Mouse (Mus musculus) left cerebral cortex, postnatal 10 days (tissue): Measurements from ENCODE around the gene Cacna2d1. TPM values are rescaled to one million over a fixed set of nuclear protein-coding genes. Genes with fewer than 3 reads are reported as not detected.

ENCODE experiments used
- DNase-seq, 2 experiments: peaks; one replicate each; pipeline ENCODE4 v3.0.0; 2021 to 2022; ENCODE audit warnings: low spot score in 2 of 2, mixed read lengths in 1 of 2; ENCODE audit errors: extremely low spot score in 1 of 2
- intact Hi-C: fragments of 180-260 bp; cut with DNase I; formaldehyde crosslinking; loops from one replicate; pipeline ENCODE4 v1.15.1; 2025
- total RNA-seq, 2 experiments: library from RNA; stranded (reverse); gene quantifications; 2 replicates each; pipeline ENCODE4 v1.2.3; 2021

Cacna2d1 gene
- total RNA-seq, 2 experiments from 2014 or later = 204 to 207 TPM

- DNase-seq = no peak
- intact Hi-C loops = no loop called here
Observed at GRCm38 (mm10) chr5:16113879-16114278, 179.4 kb downstream of the Cacna2d1 start.

DNA sequence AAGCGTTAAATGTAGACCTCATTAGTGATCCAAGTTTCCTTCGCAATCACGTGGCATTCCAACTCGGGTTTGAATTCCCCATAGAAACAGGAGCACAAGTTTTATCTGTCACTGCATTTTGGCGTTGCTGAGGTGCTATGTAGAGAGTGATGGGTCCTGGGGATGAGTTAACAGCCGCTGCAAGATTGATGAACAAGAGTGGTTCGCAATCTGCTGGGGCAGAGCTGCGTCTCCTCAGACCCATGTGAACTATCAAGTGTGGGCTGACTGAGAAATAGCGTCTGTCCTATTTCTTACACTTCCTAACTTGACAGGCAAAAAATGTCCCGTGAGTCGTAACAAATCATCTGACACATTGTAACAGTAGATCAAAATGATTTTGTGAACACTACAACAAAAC, 186.8 kb downstream of the Cacna2d1 start:
- intact Hi-C loops = no loop called here
- no peak for DNase-seq

GRCm38 (mm10) chr5:16122110-16122509, 187.6 kb downstream of the Cacna2d1 start:
- intact Hi-C loops = no loop called here
- DNase-seq = no peak

DNA sequence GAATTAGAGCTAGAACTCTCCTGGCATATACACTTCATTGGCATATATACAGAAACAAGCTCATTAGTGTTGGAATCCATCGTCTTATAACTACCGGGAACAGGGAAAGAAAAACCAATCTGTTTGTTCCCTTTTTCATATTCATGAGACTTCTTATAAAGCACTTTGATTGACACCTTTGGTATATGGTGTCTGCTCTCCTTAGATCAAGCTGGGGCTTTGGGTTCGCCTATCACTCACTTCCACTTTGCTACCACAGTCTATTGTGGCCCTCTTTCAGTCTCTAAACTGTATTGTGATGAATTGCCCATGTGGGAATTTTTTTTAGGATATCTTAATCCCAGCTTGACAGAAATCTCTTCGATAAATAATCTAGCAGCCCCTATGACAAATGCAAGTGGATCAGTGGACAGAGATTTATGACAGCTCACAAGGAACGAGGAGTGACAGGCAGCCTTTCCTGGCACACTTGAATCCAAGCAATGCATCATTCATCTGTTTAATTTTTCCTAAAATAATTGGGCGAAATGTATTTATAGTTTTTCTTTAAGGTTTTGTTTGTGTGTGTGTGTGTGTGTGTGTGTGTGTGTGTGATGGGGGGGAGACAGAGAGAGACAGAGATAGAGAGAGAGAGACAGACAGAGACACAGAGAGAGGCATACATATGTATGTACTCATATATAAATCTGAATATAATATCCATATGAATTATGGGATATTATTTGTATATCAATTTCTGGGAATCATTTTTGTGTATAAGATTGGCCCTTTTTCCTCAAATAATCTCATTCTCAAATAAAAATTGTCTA, 200.0 kb downstream of the Cacna2d1 start:
- intact Hi-C loops = loop anchor here (10.0 kb wide), 1 partner anchor 200 kb away; the partner anchor contains the start of gene Cacna2d1
- DNase-seq = no peak

DNA sequence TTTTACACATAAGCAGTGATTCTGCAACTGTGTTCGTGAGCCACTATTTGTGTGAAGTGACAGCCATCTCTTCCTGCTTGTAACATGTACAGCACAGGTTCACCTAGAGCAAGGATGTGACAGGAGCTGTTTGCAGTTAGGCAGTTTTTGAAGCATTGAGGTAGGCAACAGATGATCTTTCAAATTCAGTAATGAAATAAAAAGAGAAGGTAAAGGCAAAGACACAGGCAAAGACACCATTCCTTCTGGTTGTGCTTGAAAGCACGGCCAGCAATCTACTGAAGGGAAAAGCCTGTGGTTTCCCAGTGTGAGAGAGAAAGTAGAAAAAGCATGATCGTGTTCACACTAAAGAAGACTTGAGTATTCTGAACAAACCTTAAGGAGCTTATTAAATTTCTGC, 201.5 kb downstream of the Cacna2d1 start:
- intact Hi-C loops = loop anchor here (10.0 kb wide), 1 partner anchor 201 kb away; the partner anchor contains the start of gene Cacna2d1

DNA sequence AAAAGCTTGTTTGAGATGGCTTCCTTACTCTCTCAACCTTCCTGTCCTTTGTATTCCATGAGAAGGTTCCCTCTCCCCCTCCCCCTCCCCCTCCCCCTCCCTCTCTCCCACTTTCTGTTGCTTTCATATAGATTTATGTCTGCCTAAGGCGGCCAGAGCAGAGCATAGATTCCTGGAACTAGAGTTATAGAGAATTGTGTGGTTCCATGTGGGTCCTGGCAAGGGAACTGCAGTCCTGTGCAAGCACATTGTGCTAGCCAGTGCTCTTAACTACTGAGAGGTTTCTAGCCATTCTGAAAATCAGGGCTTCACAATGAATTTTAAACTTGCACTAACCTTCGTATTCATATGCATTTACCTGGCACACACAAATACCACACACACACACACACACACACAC, 202.3 kb downstream of the Cacna2d1 start:
- intact Hi-C loops = loop anchor here (10.0 kb wide), 1 partner anchor 202 kb away; the partner anchor contains the start of gene Cacna2d1
- no peak for DNase-seq

More for the DNA sequence above, 201.5 kb downstream of the Cacna2d1 start:
- no peak for DNase-seq

- no peak for DNase-seq
- intact Hi-C loops = no loop called here
Observed at GRCm38 (mm10) chr5:16146602-16147001, 212.1 kb downstream of the Cacna2d1 start.

- intact Hi-C loops = no loop called here
Observed at GRCm38 (mm10) chr5:16155375-16156284, 221.1 kb downstream of the Cacna2d1 start.

GRCm38 (mm10) chr5:16163270-16163669, 228.8 kb downstream of the Cacna2d1 start:
- no peak for DNase-seq
- intact Hi-C loops = no loop called here

More at GRCm38 (mm10) chr5:16155375-16156284, 221.1 kb downstream of the Cacna2d1 start:
- DNase-seq = no peak

DNA sequence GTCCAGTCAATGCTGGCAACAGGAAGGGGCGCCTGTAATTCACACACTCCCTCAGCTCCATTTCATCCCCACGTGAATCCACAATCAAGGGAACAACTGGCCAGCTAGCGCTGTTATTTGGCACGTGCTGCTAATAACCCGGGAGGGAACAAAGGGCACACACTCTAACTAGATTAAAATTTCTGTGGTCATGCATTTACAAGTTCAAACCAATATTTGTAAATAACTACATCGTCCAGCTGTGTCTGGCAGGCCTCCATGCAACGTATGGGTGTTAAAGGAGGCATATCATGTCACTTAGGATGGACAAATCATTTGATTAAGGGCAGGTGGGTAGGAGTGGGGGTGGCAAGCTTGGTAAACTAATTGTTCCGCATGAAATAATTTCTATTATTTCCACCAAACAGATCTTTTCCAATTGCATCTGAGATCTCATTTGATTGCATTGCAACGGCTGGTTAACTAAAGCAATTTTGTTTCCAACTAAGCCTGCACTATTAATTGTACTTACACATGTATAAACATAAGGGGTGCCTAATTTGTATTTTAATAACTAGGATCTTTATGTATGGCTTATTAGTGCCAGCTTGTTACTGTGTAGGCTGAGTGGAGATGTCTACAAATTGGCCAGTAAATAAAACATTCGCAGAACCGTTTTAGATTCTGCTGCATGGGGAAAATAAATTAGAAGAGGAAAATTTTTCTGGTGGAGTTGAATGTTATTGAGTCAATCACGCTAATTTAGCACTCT, 231.8 kb downstream of the Cacna2d1 start:
- intact Hi-C loops = no loop called here
- DNase-seq = no peak

GRCm38 (mm10) chr5:16166868-16167267, 232.4 kb downstream of the Cacna2d1 start:
- intact Hi-C loops = no loop called here
- no peak for DNase-seq

- intact Hi-C loops = no loop called here
Observed at GRCm38 (mm10) chr5:16181041-16181440, 246.6 kb downstream of the Cacna2d1 start.

DNA sequence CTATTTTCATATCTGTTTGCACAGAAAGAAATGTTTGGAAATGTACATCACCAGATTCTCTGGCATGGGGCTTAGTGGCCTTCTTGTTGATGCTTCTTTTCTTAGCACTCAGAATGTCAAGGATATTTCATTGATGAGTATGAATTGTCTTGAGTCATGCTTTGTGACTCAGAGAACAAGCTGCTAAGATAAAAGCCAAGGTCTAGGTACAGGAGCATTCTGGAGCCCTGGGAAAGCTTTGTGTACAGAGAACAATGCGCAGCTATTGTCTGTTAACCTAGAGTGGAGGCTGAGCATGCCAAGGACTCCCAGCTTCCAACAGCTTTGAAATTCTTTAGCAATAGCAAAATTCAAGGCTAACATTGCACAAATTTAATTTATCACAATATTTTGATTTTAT, 249.6 kb downstream of the Cacna2d1 start:
- DNase-seq = no peak

More at GRCm38 (mm10) chr5:16181041-16181440, 246.6 kb downstream of the Cacna2d1 start:
- DNase-seq = no peak

DNA sequence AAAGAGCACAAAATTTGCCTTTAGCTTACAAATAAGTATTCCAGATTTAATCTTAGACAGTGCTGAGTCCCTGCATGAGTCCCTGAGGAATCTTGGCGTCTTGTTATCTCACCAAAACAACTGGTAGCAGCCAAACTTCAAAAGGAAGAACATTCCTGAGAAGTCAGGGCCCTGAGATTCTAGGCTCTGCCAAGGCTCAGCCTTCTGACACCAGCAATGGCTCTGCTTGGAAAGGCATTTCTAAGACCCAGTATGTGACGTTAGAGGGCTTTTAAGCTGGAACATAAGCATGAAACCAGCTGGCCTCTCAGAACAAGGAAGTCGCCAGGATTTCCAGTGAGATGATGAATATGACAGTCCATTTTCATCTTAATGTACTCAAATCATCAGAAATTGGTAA, 253.4 kb downstream of the Cacna2d1 start:
- intact Hi-C loops = no loop called here
- no peak for DNase-seq

More for the DNA sequence above, 249.6 kb downstream of the Cacna2d1 start:
- intact Hi-C loops = no loop called here

DNA sequence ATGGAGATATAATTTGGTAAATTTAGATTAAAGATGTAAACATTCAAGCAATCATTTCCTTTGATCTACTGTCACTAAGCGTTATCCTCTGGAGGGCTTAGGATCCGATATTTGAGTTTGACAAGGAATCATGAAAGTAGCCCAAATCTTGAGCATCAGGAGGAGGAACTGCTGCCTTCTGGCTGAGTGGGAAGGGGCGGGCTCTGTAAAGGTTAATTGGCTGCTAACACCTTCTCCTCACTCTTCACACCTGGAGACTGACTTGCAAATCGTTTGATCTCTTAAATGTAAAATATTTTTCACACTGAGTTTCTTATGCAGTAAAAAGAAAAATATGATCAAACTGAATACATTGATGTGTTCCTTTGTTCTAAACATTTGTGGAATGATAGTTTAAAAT, 255.4 kb downstream of the Cacna2d1 start:
- no peak for DNase-seq
- intact Hi-C loops = no loop called here

- no peak for DNase-seq
- intact Hi-C loops = no loop called here
Observed at GRCm38 (mm10) chr5:16191165-16191564, 256.7 kb downstream of the Cacna2d1 start.

- intact Hi-C loops = no loop called here
Observed at GRCm38 (mm10) chr5:16199816-16200215, 265.3 kb downstream of the Cacna2d1 start.

GRCm38 (mm10) chr5:16221960-16222359, 287.5 kb downstream of the Cacna2d1 start:
- no peak for DNase-seq
- intact Hi-C loops = no loop called here

More at GRCm38 (mm10) chr5:16199816-16200215, 265.3 kb downstream of the Cacna2d1 start:
- DNase-seq = no peak

GRCm38 (mm10) chr5:16225359-16225758, 290.9 kb downstream of the Cacna2d1 start:
- DNase-seq = no peak
- intact Hi-C loops = no loop called here
